Mouse (Mus musculus) embryo, embryonic 10 days (tissue): ENCODE results near the gene Kcnk13.

ENCODE experiments used
- DNase-seq: peaks from one replicate; pipeline ENCODE4 v3.0.0-alpha.2; 2015; ENCODE audit warnings: low spot score

Gene Kcnk13

DNA sequence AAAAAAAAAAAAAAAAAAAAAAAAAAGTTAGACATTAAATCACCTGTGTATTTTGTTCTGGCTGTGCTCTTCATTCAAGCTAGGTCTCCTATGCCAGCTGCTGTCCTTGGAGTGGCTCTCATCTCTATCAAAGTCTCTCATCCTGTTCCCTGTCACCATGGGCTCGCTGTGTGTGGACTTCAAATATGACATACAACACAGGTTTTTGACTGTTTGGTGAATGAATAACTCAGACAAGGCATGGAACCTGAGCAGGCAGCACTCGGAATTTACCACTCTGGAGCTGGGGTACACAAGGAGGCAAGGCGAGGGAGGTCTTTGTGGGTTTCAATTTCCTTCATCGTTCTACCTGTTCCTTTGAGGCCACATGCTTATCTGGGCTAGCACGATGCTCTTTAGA lies 50.8 kb downstream of the Kcnk13 start:
- DNase-seq = no peak

GRCm38 (mm10) chr12:100017709-100018108 lies 53.4 kb downstream of the Kcnk13 start:
- DNase-seq = no peak

DNA sequence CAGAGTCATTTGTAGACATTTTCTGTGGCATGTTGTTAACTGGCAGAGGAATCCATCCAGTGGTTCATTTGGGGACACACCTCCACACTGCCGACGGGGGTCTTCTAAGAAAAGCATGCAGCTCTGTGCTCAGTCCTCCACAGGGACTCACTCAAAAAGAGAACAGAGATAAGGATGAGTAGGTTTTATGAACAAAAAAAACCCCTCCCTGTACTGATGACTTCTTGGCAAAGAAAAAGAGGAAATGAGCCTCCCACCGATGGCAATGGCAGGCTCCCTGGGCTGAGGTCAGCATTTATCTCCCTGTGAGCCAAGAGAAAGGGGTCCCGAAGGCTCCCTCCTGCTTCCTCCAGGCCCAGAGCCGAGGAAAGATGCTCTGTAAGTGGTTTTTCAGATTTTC lies 58.2 kb downstream of the Kcnk13 start:
- no peak for DNase-seq

GRCm38 (mm10) chr12:100023821-100024365 lies 59.6 kb downstream of the Kcnk13 start:
- no peak for DNase-seq

GRCm38 (mm10) chr12:100025675-100026074 lies 61.4 kb downstream of the Kcnk13 start:
- no peak for DNase-seq

GRCm38 (mm10) chr12:100026715-100027245 lies 62.5 kb downstream of the Kcnk13 start:
- no peak for DNase-seq

- no peak for DNase-seq
Measured at GRCm38 (mm10) chr12:100027281-100027680, 63.0 kb downstream of the Kcnk13 start.

DNA sequence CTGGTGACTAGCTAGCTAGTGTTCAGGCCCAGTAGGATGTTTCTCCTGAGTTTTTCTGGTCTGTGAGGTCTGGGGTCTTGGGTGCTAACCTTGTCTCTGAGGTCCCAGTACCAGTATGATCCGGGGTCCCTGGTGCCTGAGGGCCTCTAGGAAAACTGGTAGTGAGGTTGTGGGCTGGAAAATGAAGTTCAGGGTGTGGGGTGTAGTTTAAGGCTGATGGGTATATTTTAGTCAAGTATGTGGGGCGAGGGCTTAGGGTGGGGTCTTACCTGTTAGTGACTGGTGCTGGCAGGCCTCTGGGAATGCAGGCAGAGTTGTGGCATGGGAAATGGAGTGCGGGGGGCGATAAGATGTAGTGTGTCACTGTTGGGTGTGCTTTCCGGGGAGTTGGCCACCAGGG lies 67.4 kb downstream of the Kcnk13 start:
- DNase-seq = no peak

- no peak for DNase-seq
Measured at GRCm38 (mm10) chr12:100032521-100032920, 68.2 kb downstream of the Kcnk13 start.

DNA sequence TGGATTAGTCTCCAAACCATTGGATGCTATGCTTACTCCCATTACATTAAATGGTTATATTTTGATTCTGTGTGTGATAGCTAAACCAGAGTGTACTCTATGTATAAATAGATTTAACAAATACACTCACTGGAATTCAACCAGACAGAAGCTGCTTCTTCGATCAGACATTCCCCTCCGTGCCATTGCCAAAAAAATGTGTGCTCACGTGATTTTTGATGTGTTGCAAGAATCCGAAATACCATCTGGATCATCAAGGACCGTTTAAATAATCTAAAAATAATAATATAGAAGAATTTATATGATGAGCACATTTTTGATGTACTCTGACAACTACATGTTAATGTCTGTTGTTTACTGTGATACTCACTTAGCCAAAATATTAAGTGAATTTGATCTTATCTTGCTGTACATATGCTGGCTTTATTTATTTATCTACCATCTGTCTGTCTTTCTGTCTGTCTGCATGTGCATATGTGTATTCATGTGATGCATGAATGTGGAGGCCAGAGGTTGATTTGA lies 74.5 kb downstream of the Kcnk13 start:
- DNase-seq = no peak

DNA sequence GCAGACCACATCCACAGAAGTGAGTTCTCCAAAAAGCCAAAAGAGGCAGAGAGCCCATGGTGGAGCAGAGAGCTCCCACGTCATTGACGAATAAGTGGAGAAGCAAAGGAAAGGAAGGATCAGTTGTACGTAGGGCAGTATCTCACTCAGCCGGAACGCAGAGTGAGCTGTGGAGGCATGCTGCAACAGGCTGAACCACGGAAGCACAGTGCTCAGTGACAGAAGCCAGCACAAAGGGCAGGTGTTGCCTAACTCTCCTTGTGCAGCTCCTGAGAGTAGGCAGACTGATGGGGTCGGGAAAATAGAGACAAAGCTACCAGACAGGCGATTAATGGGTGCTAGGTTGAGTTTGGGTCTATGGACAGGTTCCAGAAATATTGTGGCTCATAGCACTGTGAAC lies 77.8 kb downstream of the Kcnk13 start:
- DNase-seq = no peak

GRCm38 (mm10) chr12:100044704-100045103 lies 80.4 kb downstream of the Kcnk13 start:
- no peak for DNase-seq

- no peak for DNase-seq
Measured at GRCm38 (mm10) chr12:100050552-100050951, 86.3 kb downstream of the Kcnk13 start.

GRCm38 (mm10) chr12:100053617-100054016 lies 89.3 kb downstream of the Kcnk13 start:
- DNase-seq = no peak

DNA sequence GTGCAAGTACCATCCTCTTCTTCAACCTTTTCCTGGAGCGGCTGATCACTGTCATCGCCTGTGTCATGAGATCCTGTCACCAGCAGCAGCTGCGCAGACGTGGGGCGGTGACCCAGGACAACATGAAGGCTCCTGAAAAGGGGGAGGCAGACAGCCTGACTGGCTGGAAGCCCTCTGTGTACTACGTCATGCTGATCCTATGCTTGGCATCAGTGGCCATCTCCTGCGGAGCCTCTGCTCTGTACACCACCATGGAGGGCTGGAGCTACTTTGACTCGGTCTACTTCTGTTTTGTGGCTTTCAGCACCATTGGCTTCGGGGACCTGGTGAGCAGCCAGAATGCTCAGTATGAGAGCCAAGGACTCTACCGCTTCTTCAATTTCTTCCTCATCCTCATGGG lies 96.8 kb downstream of the Kcnk13 start:
- DNase-seq = no peak

GRCm38 (mm10) chr12:100061826-100062225 lies 97.5 kb downstream of the Kcnk13 start:
- no peak for DNase-seq

DNA sequence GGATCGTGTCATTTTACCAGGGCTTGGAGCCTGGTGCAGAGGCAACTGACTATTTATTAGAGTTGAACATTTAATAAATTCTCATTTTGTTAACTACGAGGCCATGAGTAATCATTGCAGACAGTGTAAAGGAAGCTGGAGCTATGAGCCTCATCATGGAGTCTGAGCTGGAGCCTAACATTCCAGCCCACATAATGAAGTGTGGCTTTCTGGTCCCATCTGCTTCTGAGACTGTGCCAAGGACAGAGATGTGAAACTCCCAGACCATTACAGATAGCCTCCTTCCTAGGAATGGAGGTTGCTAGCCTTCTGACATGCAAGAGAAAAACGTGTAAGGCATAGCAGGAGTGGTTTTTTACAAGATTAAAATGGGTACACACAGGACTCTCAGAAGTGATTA lies 98.3 kb downstream of the Kcnk13 start:
- DNase-seq = no peak

- no peak for DNase-seq
Measured at GRCm38 (mm10) chr12:100065109-100065508, 100.8 kb downstream of the Kcnk13 start.

DNA sequence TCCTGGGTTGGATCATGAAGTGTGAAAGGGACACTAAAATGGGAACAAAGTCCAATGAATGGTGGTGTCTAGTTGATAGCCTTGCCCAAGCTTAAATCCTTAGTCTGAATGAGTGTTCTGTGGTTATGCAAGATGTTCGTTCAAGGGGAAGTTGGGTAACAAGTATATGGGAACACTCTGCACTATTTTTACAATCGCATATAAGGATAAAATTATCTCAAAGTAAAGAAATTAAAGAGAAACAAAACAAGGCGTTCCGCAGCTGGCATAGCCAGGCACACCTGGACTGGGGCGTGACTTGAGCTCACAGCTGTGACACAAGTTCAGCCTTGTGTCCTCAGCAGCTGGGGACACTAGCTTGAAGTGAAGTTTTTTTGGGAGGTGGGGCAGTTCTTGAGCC lies 103.2 kb downstream of the Kcnk13 start:
- DNase-seq = no peak

DNA sequence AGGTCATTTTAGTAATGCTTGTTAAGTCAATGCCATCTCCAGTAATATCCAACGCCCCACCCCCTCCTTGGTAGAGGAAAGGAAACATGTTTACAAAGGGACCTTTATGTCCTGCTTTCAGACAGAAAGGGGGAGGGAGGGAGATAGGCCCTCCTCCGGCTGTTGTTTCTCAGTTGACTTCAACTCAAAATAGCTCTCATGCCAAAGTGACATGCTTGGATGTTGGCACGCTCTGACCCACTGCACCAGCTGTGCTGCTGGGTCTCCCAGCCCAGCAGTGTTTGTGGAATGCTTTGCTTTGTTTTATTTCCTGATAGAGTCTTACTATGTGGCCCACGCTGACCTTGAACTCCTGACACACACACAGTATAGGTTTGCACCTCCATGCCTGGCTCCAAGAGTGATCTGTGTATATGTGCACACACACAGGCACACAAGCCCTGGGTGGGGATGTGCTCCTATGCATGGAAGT lies 108.9 kb downstream of the Kcnk13 start:
- no peak for DNase-seq

DNA sequence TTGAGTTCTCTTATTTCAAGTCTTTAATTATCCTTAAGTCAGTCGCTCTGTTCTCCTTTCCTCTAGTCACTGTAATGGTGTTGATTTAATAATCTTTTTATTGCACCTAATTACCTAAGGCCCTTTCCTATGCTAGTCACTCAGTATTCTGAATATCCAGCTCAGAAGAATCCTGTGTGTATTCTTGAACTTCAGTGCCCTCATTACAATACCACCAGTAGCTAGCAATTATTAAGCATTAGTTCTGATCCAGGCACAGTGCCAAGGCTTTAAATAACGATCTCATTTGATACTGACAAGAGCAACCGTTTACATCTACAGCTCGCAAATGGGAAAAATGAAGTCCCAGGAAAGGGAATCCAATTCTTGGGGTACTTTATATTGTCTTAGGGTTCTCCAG lies 111.4 kb downstream of the Kcnk13 start:
- no peak for DNase-seq

GRCm38 (mm10) chr12:100079636-100080286 lies 115.5 kb downstream of the Kcnk13 start:
- no peak for DNase-seq

DNA sequence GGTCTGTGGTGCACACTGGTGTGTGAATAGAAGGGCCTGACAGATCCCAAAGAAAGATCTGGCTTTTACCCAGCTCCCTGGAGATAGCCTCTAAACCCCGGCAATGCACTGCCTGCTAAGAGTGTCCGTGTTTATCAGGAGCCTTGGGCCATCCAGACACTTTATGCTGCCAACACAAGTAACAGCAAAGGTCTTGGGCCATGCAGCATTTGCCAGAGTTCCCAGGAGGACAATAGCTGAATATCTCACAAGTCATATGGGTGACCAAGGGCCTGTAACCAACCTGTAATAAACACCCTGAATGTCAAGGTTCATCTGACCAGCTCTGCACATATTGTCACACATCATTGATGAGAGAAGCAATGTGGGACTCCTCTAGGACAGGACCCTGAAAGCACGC lies 123.7 kb downstream of the Kcnk13 start:
- DNase-seq = no peak

GRCm38 (mm10) chr12:100089265-100089664 lies 125.0 kb downstream of the Kcnk13 start:
- DNase-seq = no peak
